Mouse (Mus musculus): ENCODE data around the gene B3galt1. TPM values are rescaled to one million over a fixed set of nuclear protein-coding genes. Genes with fewer than 3 reads are reported as not detected.

B3galt1 gene
- polyA plus RNA-seq, 1 experiment, result 1.5 TPM

- Histone ChIP-seq H3K4me3 (ENCODE audit: low read depth, low read length) (no peak overlapping the region), H3K27me3 (ENCODE audit: control insufficient read depth, insufficient read depth, low read length, poor library complexity, severe bottlenecking) (no peaks in the 10 kb centered on the region), H3K9ac (ENCODE audit: low read depth, poor library complexity, severe bottlenecking) (no peak overlapping the region), H3K9me3 (replicated peaks; ENCODE audit: control insufficient read depth, insufficient read depth, low read length, poor library complexity, severe bottlenecking) (no peaks in the 10 kb centered on the region), H3K27ac (ENCODE audit: insufficient read depth, low read length) (no peak overlapping the region), H3K4me1 (ENCODE audit: control insufficient read depth, insufficient read depth, low read length) (no peaks in the 10 kb centered on the region), H3K36me3 (ENCODE audit: control insufficient read depth, insufficient read depth, low read length, poor library complexity, severe bottlenecking) (no peaks in the 10 kb centered on the region)
- TF ChIP-seq POLR2A (IDR thresholded peaks at IDR 0.05; ENCODE audit: insufficient read depth, low read length) (no peak), EP300 (IDR thresholded peaks at IDR 0.05; ENCODE audit: insufficient read depth, low read depth, low read length) (no peak), CTCF (IDR thresholded peaks at IDR 0.05; ENCODE audit: low read depth, low read length) (no peak)
These were observed 91.7 kb downstream of the B3galt1 start for GRCm38 (mm10) chr2:67657372-67657771.

GRCm38 (mm10) chr2:67658091-67658490 is 92.4 kb downstream of the B3galt1 start:
- no peaks in the 10 kb centered on the region for H3K4me1 ChIP-seq (ENCODE audit: control insufficient read depth, insufficient read depth, low read length)
- H3K27me3 ChIP-seq (ENCODE audit: control insufficient read depth, insufficient read depth, low read length, poor library complexity, severe bottlenecking), result no peaks in the 10 kb centered on the region
- no peaks in the 10 kb centered on the region for H3K36me3 ChIP-seq (ENCODE audit: control insufficient read depth, insufficient read depth, low read length, poor library complexity, severe bottlenecking)
- no peak for TF ChIP-seq CTCF (IDR thresholded peaks at IDR 0.05; ENCODE audit: low read depth, low read length)
- H3K9ac ChIP-seq (ENCODE audit: low read depth, poor library complexity, severe bottlenecking), result no peak overlapping the region
- no peak overlapping the region for H3K27ac ChIP-seq (ENCODE audit: insufficient read depth, low read length)
- no peak overlapping the region for H3K4me3 ChIP-seq (ENCODE audit: low read depth, low read length)
- H3K9me3 ChIP-seq (replicated peaks; ENCODE audit: control insufficient read depth, insufficient read depth, low read length, poor library complexity, severe bottlenecking), result no peaks in the 10 kb centered on the region

GRCm38 (mm10) chr2:67671721-67672120 is 106.0 kb downstream of the B3galt1 start:
- Histone ChIP-seq H3K9ac (ENCODE audit: low read depth, poor library complexity, severe bottlenecking) (no peak overlapping the region), H3K27me3 (ENCODE audit: control insufficient read depth, insufficient read depth, low read length, poor library complexity, severe bottlenecking) (no peaks in the 10 kb centered on the region), H3K4me1 (ENCODE audit: control insufficient read depth, insufficient read depth, low read length) (no peaks in the 10 kb centered on the region), H3K27ac (ENCODE audit: insufficient read depth, low read length) (no peak overlapping the region), H3K4me3 (ENCODE audit: low read depth, low read length) (no peak overlapping the region), H3K36me3 (ENCODE audit: control insufficient read depth, insufficient read depth, low read length, poor library complexity, severe bottlenecking) (no peaks in the 10 kb centered on the region), H3K9me3 (replicated peaks; ENCODE audit: control insufficient read depth, insufficient read depth, low read length, poor library complexity, severe bottlenecking) (no peaks in the 10 kb centered on the region)
- TF ChIP-seq POLR2A (IDR thresholded peaks at IDR 0.05; ENCODE audit: insufficient read depth, low read length) (no peak), EP300 (IDR thresholded peaks at IDR 0.05; ENCODE audit: insufficient read depth, low read depth, low read length) (no peak), CTCF (IDR thresholded peaks at IDR 0.05; ENCODE audit: low read depth, low read length) (no peak)

GRCm38 (mm10) chr2:67677697-67678096 is 112.0 kb downstream of the B3galt1 start:
- no peaks in the 10 kb centered on the region for H3K27me3 ChIP-seq (ENCODE audit: control insufficient read depth, insufficient read depth, low read length, poor library complexity, severe bottlenecking)
- H3K9me3 ChIP-seq (replicated peaks; ENCODE audit: control insufficient read depth, insufficient read depth, low read length, poor library complexity, severe bottlenecking), result no peaks in the 10 kb centered on the region
- H3K4me3 ChIP-seq (ENCODE audit: low read depth, low read length), result no peak overlapping the region
- no peaks in the 10 kb centered on the region for H3K36me3 ChIP-seq (ENCODE audit: control insufficient read depth, insufficient read depth, low read length, poor library complexity, severe bottlenecking)
- H3K4me1 ChIP-seq (ENCODE audit: control insufficient read depth, insufficient read depth, low read length), result no peaks in the 10 kb centered on the region
- TF ChIP-seq CTCF (IDR thresholded peaks at IDR 0.05; ENCODE audit: low read depth, low read length) (no peak), EP300 (IDR thresholded peaks at IDR 0.05; ENCODE audit: insufficient read depth, low read depth, low read length) (no peak), POLR2A (IDR thresholded peaks at IDR 0.05; ENCODE audit: insufficient read depth, low read length) (no peak)
- H3K9ac ChIP-seq (ENCODE audit: low read depth, poor library complexity, severe bottlenecking), result no peak overlapping the region
- no peak overlapping the region for H3K27ac ChIP-seq (ENCODE audit: insufficient read depth, low read length)

- no peaks in the 10 kb centered on the region for H3K4me1 ChIP-seq (ENCODE audit: control insufficient read depth, insufficient read depth, low read length)
- no peaks in the 10 kb centered on the region for H3K9me3 ChIP-seq (replicated peaks; ENCODE audit: control insufficient read depth, insufficient read depth, low read length, poor library complexity, severe bottlenecking)
- H3K27me3 ChIP-seq (ENCODE audit: control insufficient read depth, insufficient read depth, low read length, poor library complexity, severe bottlenecking), result no peaks in the 10 kb centered on the region
- no peaks in the 10 kb centered on the region for H3K36me3 ChIP-seq (ENCODE audit: control insufficient read depth, insufficient read depth, low read length, poor library complexity, severe bottlenecking)
- no peak overlapping the region for H3K27ac ChIP-seq (ENCODE audit: insufficient read depth, low read length)
- no peak for TF ChIP-seq CTCF (IDR thresholded peaks at IDR 0.05; ENCODE audit: low read depth, low read length)
- no peak for TF ChIP-seq POLR2A (IDR thresholded peaks at IDR 0.05; ENCODE audit: insufficient read depth, low read length)
- no peak for TF ChIP-seq EP300 (IDR thresholded peaks at IDR 0.05; ENCODE audit: insufficient read depth, low read depth, low read length)
- no peak overlapping the region for H3K4me3 ChIP-seq (ENCODE audit: low read depth, low read length)
- H3K9ac ChIP-seq (ENCODE audit: low read depth, poor library complexity, severe bottlenecking), result no peak overlapping the region
These were observed 158.6 kb downstream of the B3galt1 start for GRCm38 (mm10) chr2:67724249-67724648.

GRCm38 (mm10) chr2:67730771-67731170 is 165.1 kb downstream of the B3galt1 start:
- no peaks in the 10 kb centered on the region for H3K36me3 ChIP-seq (ENCODE audit: control insufficient read depth, insufficient read depth, low read length, poor library complexity, severe bottlenecking)
- TF ChIP-seq CTCF (IDR thresholded peaks at IDR 0.05; ENCODE audit: low read depth, low read length) (no peak), EP300 (IDR thresholded peaks at IDR 0.05; ENCODE audit: insufficient read depth, low read depth, low read length) (no peak), POLR2A (IDR thresholded peaks at IDR 0.05; ENCODE audit: insufficient read depth, low read length) (no peak)
- H3K27me3 ChIP-seq (ENCODE audit: control insufficient read depth, insufficient read depth, low read length, poor library complexity, severe bottlenecking), result no peaks in the 10 kb centered on the region
- H3K4me3 ChIP-seq (ENCODE audit: low read depth, low read length), result no peak overlapping the region
- H3K9ac ChIP-seq (ENCODE audit: low read depth, poor library complexity, severe bottlenecking), result no peak overlapping the region
- H3K4me1 ChIP-seq (ENCODE audit: control insufficient read depth, insufficient read depth, low read length), result no peaks in the 10 kb centered on the region
- no peak overlapping the region for H3K27ac ChIP-seq (ENCODE audit: insufficient read depth, low read length)
- H3K9me3 ChIP-seq (replicated peaks; ENCODE audit: control insufficient read depth, insufficient read depth, low read length, poor library complexity, severe bottlenecking), result no peaks in the 10 kb centered on the region
